In the genomic region with DNA sequence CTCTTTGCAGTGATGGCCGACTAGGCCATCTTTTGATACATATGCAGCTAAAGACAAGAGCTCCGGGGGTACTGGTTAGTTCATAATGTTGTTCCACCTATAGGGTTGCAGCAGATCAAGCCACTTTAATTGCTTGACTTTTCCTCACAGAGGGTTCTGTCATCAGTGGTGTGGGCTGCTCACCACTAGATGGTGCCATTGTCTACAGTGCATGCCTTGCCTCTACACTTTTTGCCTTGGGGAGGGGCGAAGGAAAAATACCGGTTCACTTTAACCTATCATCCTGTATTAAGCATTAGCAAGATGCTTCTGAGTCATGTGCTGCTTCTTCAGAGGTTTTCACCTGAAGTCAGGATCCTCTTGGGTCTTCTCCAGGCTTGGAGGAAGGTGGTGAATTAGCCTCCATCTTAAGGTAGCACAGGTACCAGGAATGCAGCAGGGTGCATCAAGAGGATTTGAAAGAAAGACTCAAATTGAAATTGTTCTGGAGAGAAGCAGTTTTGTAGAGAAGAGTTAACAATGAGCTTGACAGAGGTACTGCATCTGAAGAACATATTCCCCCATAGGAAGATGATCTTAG, we compare ENCODE assay signal across 8 mouse cellular contexts.
A peak's percentile ranks its signal among the peaks of the same experiment; 100 is the strongest.
DNase-seq lines count a peak whose midpoint lies in the region; ATAC-seq and TF ChIP-seq lines count a peak whose summit lies in the region.

No protein-coding gene starts in this region.

- H3K9me3 ChIP-seq in heart, embryonic 11.5 days (replicated peaks; ENCODE audit: control insufficient read depth, low read length): no peaks in the 10 kb centered on the region
- no peaks in the 10 kb centered on the region for H3K9me3 ChIP-seq in forebrain, embryonic 15.5 days
- no peaks in the 10 kb centered on the region for H3K9me3 ChIP-seq in intestine, embryonic 14.5 days (ENCODE audit: control insufficient read depth, low read length)
- no peaks in the 10 kb centered on the region for H3K9me3 ChIP-seq in limb, embryonic 10.5 days (replicated peaks)
- H3K9me3 ChIP-seq in midbrain, postnatal 0 days (ENCODE audit: low read length): no peaks in the 10 kb centered on the region

- H3K4me3 ChIP-seq in heart, embryonic 11.5 days (ENCODE audit: low read depth, low read length): no peak overlapping the region
- H3K4me3 ChIP-seq in forebrain, embryonic 15.5 days: no peak overlapping the region
- H3K4me3 ChIP-seq in intestine, embryonic 14.5 days (ENCODE audit: low read depth, low read length): no peak overlapping the region
- H3K4me3 ChIP-seq in limb, embryonic 10.5 days: no peak overlapping the region
- H3K4me3 ChIP-seq in midbrain, postnatal 0 days (ENCODE audit: low read depth, low read length): no peak overlapping the region

- H3K4me2 ChIP-seq in heart, embryonic 11.5 days: no peak overlapping the region
- H3K4me2 ChIP-seq in forebrain, embryonic 15.5 days (replicated peaks): no peak overlapping the region
- H3K4me2 ChIP-seq in intestine, embryonic 14.5 days (ENCODE audit: low read length): no peak overlapping the region
- no peak overlapping the region for H3K4me2 ChIP-seq in midbrain, postnatal 0 days (ENCODE audit: low read depth, low read length, poor library complexity, severe bottlenecking)

- WGBS in heart, embryonic 11.5 days (ENCODE audit: insufficient replicate concordance): 43% methylated on average over 4 of the region's 4 CpGs
- 36% methylated on average over 4 of the region's 4 CpGs for WGBS in forebrain, embryonic 15.5 days
- 28% methylated on average over 4 of the region's 4 CpGs for whole genome bisulfite sequencing in intestine, embryonic 14.5 days
- 36% methylated on average over 4 of the region's 4 CpGs for WGBS in limb, embryonic 10.5 days
- 32% methylated on average over 4 of the region's 4 CpGs for WGBS in midbrain, postnatal 0 days

- H3K27me3 ChIP-seq in heart, embryonic 11.5 days (ENCODE audit: control insufficient read depth, insufficient read depth, low read length): no peaks in the 10 kb centered on the region
- no peaks in the 10 kb centered on the region for H3K27me3 ChIP-seq in forebrain, embryonic 15.5 days
- H3K27me3 ChIP-seq in intestine, embryonic 14.5 days (replicated peaks; ENCODE audit: control insufficient read depth, insufficient read depth, low read length): no peaks in the 10 kb centered on the region
- no peaks in the 10 kb centered on the region for H3K27me3 ChIP-seq in limb, embryonic 10.5 days (ENCODE audit: low read depth, poor library complexity, severe bottlenecking)
- no peaks in the 10 kb centered on the region for H3K27me3 ChIP-seq in midbrain, postnatal 0 days (ENCODE audit: insufficient read depth, low read length)

- H3K9ac ChIP-seq in heart, embryonic 11.5 days (ENCODE audit: low read depth, low read length): no peak overlapping the region
- no peak overlapping the region for H3K9ac ChIP-seq in forebrain, embryonic 15.5 days (replicated peaks)
- no peak overlapping the region for H3K9ac ChIP-seq in intestine, embryonic 14.5 days (ENCODE audit: low read length)
- H3K9ac ChIP-seq in midbrain, postnatal 0 days (replicated peaks; ENCODE audit: low read length, poor library complexity, severe bottlenecking): no peak overlapping the region

- H3K36me3 ChIP-seq in heart, embryonic 11.5 days (ENCODE audit: control insufficient read depth, insufficient read depth, low read length): no peaks in the 10 kb centered on the region
- no peaks in the 10 kb centered on the region for H3K36me3 ChIP-seq in forebrain, embryonic 15.5 days
- H3K36me3 ChIP-seq in intestine, embryonic 14.5 days (ENCODE audit: control insufficient read depth, insufficient read depth, low read length): no peaks in the 10 kb centered on the region
- H3K36me3 ChIP-seq in limb, embryonic 10.5 days: no peaks in the 10 kb centered on the region
- no peaks in the 10 kb centered on the region for H3K36me3 ChIP-seq in midbrain, postnatal 0 days (ENCODE audit: insufficient read depth, low read length)

- ATAC-seq in heart, embryonic 11.5 days (replicated peaks; ENCODE audit: insufficient number of reproducible peaks, low FRiP score, low TSS enrichment): no peak
- peak; percentile 81 for ATAC-seq in forebrain, embryonic 15.5 days (replicated peaks)
- peak; percentile 50; the same call in 1 of the 2 replicates for ATAC-seq in intestine, embryonic 14.5 days (replicated peaks; ENCODE audit: low FRiP score, low TSS enrichment, low read depth)
- no peak for ATAC-seq in midbrain, postnatal 0 days (ENCODE audit: low FRiP score)

- peak; percentile 90 for TF ChIP-seq CTCF in midbrain, postnatal 0 days (IDR thresholded peaks at IDR 0.05)

- peaks cover 3% of the 10 kb centered on the region; the same call in 1 of the 2 replicates for H3K4me1 ChIP-seq in heart, embryonic 11.5 days (ENCODE audit: control insufficient read depth, insufficient read depth, low read length)
- no peaks in the 10 kb centered on the region for H3K4me1 ChIP-seq in forebrain, embryonic 15.5 days
- H3K4me1 ChIP-seq in intestine, embryonic 14.5 days (replicated peaks; ENCODE audit: control insufficient read depth, insufficient read depth, low read length): no peaks in the 10 kb centered on the region
- H3K4me1 ChIP-seq in limb, embryonic 10.5 days: no peaks in the 10 kb centered on the region
- H3K4me1 ChIP-seq in midbrain, postnatal 0 days (ENCODE audit: insufficient read depth, low read length): no peaks in the 10 kb centered on the region

- peak; percentile 22 for DNase-seq in heart, adult 8-10 months (ENCODE audit: low spot score)
- DNase-seq in c-Kit-positive CD71-positive TER-119-positive erythroid progenitor cells, embryonic 14.5 days (ENCODE audit: low spot score): peak; percentile 12
- DNase-seq in intestine, embryonic 14.5 days (ENCODE audit: low spot score): peak; percentile 72
- DNase-seq in limb, embryonic 10.5 days (ENCODE audit: low spot score): peak; percentile 57
- peak; percentile 67 for DNase-seq in midbrain, postnatal 0 days (ENCODE audit: low spot score)
- DNase-seq in spleen, postnatal 4 days (ENCODE audit: low spot score in 2 of 2): peak; percentile 17 to 67

- H3K27ac ChIP-seq in heart, embryonic 11.5 days (ENCODE audit: low read depth, low read length): no peak overlapping the region
- H3K27ac ChIP-seq in forebrain, embryonic 15.5 days (replicated peaks): no peak overlapping the region
- no peak overlapping the region for H3K27ac ChIP-seq in intestine, embryonic 14.5 days (ENCODE audit: low read depth)
- H3K27ac ChIP-seq in limb, embryonic 10.5 days: no peak overlapping the region
- no peak overlapping the region for H3K27ac ChIP-seq in midbrain, postnatal 0 days (ENCODE audit: low read depth, low read length)

Comparison
In these comparisons a context has a peak if more than half of its experiments do, and no peak if none do; other contexts are left out.
1. DNase-seq: peak in every context shown above with its lines; median percentile 72 in intestine, embryonic 14.5 days; 67 in midbrain, postnatal 0 days; 57 in limb, embryonic 10.5 days; 42 in spleen, postnatal 4 days; 22 in heart, adult 8-10 months; 12 in c-Kit-positive CD71-positive TER-119-positive erythroid progenitor cells, embryonic 14.5 days.
2. ATAC-seq: peak in forebrain, embryonic 15.5 days (single experiment) and intestine, embryonic 14.5 days (single experiment); none in heart, embryonic 11.5 days (single experiment) and midbrain, postnatal 0 days (single experiment).